Mouse (Mus musculus) urinary bladder, adult 2 months (tissue): ENCODE data around the gene Mamstr. TPM values are rescaled to one million over a fixed set of nuclear protein-coding genes. Genes with fewer than 3 reads are reported as not detected.

ENCODE experiments used
- DNase-seq: peaks from one replicate; pipeline ENCODE4 v3.0.0; 2022; ENCODE audit warnings: low spot score
- polyA plus RNA-seq: library from polyadenylated mRNA; depleted of rRNA; stranded (reverse); fragments of >200 nt; gene quantifications from 2 replicates; pipeline ENCODE4 v1.2.3, GENCODE M21; 2012; rRNA removed

The Mamstr gene
- 8.4 and 11.3 TPM in 2 replicates for polyA plus RNA-seq

DNA sequence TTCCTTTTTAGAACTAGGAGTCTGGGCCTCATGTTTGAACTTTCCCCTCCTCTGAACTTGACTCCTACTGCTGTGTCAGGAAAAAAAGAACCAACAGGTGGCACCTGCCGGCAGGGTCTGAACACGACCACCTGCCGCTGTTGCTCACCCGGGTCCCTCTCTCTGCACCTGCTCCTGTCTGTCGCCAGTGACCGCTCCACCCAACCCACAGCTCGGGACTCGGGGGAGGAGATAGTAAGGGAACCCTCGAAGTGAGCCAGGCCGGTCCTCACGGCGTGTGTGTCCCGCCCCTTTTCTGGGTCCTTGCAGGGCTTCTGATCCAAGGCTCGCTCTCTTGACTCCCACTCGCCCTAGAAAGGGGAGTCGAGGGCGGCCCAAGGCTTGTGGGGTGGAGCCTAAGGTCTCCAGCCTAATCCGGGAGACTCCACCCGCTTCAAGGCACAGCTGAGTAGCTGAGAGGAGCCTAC, at the start of gene Mamstr:
TSS of gene Mamstr (plus strand) at position 417 of the 467 bp plus-strand sequence.
- DNase-seq: no peak

DNA sequence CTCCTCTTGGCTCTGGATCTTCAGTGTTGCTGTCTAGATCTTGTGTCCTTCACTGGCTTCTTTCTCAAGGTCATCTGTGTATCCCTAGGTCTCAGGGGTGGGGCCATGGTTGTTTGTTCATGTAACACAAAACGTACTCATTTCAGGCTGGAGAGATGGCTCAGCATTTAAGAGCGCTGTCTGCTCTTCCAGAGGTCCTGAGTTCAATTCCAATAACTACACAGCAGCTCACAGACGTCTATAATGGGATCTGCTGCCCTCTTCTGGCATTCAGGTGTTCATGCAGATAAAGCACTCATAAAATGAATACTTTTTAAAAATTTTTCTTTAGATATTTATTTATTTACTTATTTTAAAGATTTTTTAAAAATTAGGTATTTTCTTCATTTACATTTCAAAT, 48.9 kb upstream of the Mamstr start:
- DNase-seq: no peak

DNA sequence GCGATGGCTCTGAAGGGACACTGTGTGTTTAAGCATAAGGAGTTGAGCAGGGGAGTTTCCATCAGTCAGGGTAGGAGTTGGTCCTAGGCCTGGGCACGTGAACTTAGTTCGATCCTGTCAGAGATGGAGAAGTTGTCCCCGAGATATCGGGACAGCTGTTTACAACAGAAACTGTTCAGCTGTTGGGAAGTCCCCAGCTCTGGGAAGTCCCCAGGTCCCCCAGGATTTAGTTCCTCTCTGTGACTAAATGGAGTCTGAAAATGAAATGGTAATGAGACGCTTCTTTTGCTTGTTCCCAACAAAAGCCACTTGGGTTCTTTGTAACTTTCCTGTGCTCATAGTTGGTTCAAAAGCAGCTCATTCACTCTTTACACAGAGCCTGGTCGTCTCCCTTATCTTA, 47.9 kb upstream of the Mamstr start:
- DNase-seq: no peak

DNA sequence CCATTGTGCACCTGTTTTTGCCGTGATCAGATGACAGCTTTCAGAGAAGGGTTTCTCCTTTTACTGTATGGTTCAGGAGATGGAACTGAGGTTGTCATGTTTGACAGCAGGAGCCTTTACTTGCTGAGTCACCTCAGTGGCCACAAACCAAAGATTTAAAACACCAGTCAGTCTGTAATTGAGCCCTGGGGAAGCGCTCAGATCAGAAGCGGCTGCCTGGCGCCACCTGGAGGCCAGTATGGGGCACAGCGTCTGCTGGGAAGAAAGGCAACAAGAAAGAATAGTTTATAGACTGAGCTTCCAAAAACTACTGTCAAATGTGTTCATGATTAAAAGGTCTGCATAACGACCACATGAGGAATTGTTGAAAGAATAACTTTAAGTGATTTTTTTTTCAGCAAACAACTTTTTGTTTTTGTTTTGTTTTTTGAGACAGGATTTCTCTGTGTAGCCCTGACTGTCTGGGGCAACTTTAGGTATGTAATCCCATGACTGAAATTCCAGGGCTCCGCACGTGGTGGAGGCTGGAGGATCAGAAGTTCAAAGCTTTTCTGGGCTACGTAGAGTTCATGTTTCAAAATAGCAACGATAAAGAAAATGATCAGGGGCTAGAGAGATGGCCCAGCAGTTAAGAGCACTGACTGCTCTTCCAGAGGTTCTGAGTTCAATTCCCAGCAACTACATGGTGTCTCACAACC, 46.5 kb upstream of the Mamstr start:
- DNase-seq: no peak

DNA sequence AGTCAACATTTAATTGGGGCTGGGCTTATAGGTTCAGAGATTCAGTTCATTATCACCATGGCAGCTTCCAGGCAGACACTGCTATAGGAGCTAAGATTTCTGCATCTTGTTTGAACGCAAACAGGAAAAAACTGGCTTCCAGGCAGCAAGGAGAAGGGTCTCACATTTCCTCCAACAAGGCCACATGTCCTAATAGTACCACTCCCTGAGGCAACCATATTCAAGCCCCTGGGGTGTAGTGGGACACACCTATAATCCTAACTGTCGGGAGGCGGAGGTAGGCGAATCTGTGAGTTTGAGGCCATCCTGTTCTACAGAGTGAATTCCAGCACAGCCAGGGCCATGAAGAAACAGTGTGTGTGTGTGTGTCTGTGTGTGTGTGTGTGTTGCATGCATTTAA, 44.6 kb upstream of the Mamstr start:
- no peak for DNase-seq

DNA sequence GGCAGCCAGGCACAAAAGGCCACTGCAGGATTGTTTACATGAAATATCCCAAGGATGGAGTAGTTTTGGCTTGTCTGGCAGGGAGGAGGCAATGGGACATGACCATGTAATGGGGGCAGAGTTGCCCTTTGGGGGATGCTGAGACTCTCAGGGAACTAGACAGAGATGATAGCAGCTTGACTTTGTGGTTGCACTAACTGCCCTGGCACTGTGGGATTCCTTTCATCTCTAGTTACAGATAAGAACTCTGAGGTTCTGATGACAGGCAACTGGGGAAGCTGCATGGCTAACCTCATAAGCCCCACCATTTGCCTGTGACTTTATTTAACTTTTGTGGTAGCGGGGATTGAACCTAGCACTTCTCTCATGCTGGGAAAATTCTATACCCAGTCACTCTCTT, 43.7 kb upstream of the Mamstr start:
- no peak for DNase-seq

DNA sequence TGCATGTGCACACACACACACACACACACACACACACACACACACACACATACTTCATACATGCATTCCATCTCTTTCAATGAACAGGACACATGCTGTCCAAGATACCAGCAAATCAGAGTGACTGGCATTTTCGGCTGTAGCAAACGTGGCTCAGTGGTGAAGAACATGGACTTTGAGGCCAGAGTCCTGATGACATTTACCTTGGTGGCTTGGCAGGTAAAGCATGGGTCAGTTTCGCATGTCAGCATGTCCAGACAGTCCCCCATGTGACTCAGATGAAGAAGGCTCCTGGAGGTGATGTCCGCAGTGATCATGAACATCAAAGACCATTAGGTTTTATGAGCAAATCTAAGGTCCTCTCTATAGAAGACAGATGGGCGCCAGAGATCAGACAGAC, 42.8 kb upstream of the Mamstr start:
- DNase-seq: no peak

DNA sequence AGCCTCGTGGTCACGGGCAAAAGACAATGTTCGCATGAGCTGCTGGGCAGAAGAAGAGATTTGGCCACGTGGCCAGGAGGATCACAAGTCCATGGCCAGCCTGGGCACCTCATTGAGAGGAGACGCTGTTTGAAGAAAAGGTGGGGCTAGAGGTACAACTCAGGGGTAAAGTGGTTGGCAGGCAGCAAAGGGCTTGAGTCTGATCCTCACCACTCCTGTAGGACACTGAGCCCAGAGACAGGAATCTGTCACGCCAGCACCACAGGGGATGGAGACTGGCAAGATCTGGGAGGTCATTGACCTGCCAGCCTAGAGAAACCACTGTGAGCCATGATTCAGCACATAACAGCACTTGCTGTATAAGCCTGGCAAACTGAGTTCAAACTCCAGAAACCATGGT, 42.2 kb upstream of the Mamstr start:
- DNase-seq: no peak

DNA sequence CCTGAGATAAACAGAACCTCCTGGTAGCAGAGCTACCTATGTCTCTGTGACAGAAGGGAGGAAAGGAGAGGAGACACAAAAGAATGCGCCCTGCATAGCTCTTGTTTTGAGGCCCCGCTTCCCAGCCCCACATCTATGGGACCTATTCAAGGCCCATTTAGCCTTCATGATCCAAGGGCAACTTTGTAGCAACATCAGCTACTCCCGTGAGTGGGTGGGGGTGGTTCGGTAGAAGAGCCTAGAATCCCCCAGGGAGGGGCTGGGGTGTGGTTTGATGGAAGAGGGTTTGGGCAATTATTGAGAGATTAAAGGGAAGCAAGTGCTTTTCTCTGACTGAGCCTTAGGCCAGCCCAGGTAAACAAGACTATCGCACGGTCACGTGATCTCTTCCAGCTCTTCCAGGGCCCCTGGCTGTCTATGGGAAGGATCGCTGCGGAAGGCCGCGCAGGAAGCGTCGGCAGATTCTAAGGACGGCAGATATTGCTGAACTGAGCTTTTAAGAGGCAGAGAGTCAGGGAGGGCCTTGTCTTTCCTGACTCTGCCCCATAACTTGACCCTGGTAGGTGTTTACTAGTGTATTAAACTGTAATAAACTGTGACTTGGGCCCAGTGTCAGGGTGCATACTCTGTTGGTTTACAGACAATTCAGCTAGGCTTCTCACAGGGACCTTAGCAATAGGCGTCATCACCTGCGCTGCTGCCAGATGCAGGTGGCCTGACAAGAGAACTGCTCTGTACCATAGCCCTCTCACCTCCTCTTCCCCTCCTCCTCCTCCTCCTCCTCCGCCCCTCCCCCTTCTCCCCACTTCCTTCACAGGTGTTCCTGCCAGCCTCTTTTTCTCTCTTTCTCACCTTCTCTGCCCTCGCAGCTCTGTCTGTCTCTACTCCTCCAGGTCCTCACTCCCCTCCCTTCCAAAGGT, 40.6 kb upstream of the Mamstr start:
- DNase-seq: no peak

DNA sequence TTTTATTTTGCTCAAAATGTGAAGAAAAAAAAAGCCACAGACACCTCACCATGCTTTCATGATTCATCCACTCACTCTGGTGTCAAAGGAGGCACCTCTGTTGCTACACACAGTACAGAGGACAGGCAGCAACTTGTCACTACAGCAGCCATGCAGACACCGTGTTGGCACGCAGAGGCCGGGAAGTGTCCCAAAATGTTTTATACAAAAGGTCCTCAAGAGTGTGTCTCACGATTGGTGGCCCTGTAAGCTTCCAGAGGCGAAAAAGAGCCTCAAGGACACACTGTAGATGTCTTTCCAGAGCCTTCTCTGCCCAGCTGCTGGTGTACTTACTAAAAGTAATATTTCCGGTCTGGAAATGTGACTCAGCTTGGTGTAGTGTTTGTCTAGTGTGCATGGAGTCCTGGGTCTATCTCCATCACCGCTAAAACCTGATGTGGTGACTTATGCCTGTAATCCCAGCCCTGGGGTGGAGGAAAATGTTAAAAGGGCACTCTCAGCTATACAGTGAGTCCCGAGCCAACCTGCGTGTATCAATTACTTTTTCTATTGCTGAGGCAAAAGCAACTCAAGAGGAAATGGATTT, 34.0 kb upstream of the Mamstr start:
- no peak for DNase-seq

DNA sequence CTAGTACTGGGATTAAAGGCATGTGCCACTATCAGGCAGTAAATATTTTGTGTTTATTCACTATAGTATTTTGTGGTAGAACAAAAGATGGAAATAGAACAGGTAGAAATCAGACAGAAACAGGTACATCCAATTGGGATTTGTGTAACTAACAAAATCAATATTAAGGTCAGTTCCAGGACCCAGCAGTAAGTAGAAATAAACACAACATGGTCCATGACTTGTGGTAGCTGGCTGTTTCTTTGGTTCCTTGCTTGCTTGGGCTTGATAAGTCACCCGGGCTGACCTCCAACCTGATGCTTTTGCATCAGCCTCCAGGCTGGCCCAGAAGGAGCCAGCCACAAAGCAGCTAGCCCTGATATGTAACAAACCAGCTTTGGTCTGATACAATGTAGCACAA, 30.3 kb upstream of the Mamstr start:
- DNase-seq: no peak

DNA sequence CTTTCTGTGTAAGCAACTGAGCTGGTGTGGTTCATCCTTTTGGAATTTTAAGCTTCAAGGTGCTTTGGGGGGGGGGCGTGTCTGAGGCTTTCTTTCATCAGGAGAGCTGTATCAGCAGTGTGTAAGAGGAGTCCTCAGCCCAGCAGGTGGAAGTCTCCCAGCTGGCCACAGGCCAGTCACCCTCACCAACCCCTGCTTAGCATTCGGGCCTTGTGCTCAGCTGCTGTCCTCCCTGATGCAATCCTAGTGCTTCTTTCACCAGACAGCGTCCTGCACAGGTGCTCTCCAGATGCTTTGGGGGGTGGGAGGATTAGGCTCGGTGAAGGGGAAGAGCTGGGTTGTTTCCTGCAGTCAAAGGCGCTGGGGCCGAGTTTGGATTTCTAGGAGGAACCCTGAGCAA, 23.5 kb upstream of the Mamstr start:
- no peak for DNase-seq

DNA sequence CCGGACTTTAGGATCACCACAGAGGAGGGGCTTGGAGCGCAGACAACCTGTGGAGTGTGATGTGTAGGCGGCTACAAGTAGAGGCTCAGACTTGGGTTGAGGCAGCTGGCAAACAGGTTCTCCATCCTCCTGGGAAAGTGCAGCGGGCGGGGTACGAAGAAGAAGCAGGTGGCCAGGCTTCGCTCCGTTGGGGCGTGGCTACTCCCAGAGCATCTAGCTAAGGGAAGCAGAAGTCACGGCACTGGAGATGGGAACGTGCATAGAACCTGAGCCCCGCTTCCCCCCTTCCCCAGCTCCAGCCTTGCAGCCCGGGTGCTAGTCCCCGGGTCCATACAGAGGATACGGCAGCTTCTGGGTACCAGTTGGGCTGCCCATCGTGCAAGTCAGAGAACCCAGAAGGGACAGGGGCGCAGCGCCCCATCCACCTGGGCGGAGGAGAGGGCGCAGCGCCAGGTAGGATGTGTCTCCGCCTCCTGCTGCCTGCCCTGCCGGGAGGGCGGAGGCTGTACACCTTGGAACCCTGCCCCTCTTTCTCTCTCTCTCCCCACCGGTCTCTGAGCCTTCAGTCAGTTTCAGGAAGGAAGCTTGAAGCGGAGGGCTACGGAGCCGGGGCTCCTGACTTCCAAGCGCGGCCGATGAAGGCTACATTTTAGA, 22.6 kb upstream of the Mamstr start, which contains the start of gene Fut1:
TSS of gene Fut1 (plus strand) at position 248 of the 654 bp plus-strand sequence.
- DNase-seq: no peak

DNA sequence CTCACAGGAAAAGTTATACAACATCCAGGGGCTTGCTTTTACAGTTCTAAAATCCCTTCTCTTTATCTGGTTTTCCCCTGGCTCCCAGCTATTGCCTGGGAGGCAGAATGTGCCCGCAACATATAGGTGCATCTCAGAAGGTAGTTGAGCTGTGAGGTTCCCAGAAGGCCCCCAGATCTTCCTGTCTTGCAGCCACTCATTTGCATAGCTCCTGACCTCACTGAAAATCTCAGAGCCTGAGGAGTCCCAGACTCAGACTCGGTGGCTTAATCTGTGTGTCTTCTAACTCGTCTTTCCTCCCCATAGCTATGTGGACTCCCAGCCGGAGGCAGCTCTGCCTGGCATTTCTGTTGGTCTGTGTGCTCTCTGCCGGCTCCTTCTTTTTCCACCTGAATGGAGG, 21.5 kb upstream of the Mamstr start:
- no peak for DNase-seq

DNA sequence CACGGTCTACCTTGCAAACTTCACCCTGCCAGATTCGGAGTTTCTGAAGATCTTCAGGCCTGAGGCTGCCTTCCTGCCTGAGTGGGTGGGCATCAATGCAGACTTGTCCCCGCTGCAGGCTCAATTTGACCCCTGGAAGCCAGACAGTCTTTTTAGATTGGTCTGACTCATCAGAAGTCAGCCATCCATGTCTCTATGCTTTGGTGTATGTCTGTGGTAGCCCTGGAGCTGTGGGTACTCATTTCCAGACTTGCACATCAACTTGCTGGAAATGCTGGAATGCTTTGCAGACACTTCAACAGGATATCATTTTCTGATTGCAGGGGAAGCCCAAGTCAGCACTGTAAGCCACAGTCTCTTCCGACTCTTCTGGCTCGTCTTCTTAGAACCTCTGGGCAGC, 20.2 kb upstream of the Mamstr start:
- no peak for DNase-seq

DNA sequence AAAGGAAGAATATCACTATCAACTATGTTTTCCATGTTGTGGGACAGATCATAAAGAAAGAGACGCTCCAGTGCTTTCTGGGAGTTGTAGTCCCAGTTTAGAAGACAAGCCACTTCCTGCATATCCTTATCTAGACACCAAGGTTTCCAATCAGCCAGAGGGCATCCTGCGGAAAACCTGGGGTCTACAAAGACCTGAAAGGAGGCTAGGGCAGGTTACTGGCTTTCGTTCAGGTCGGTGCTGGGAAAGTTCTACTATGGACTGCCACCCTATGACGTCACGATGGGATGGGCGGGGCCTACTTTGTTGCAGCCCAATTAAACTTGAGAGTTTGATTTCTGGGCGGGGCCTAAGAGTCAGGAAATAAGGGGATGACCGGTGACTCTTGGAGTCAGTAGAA, 18.3 kb upstream of the Mamstr start, which contains the start of gene Izumo1:
TSS of gene Izumo1 (plus strand) at position 369 of the 400 bp plus-strand sequence.
- DNase-seq: no peak

DNA sequence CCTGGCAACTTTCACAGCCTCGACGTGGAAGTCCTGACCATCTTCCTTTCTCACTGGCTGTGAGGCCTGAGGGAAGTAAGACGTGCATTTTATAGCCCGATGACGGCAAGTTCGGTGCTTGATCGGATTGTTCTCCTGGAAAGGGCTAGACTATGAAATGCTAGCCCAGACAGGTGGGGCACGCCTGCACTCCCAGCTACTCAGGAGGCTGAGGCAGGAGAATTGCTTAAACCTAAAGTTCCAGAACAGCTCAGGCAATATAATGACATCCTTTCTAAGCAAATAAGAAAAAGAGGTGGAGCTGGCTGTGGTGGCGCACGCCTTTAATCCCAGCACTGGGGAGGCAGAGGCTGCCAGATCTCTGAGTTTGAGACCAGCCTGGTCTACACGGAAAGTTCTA, 16.3 kb upstream of the Mamstr start:
- no peak for DNase-seq

DNA sequence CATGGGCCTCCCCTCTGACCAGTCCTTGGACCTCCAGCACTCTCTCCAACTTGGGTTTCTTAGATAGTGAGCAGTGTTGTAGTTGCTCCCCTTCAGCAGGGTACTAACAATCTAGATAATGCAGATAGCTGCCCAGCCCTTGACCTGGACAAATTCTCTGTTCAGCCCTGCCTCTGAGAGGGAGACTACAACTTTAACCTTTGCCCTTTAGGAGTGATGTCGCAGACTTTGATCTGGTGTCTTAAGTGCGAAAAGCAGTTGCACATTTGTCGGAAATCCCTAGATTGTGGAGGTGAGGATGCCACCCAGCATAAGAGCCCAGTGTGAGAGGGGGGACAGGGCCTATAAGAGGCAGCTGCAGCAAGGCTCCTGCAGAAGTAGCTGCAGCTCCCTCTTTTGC, 15.1 kb upstream of the Mamstr start:
- DNase-seq: no peak

DNA sequence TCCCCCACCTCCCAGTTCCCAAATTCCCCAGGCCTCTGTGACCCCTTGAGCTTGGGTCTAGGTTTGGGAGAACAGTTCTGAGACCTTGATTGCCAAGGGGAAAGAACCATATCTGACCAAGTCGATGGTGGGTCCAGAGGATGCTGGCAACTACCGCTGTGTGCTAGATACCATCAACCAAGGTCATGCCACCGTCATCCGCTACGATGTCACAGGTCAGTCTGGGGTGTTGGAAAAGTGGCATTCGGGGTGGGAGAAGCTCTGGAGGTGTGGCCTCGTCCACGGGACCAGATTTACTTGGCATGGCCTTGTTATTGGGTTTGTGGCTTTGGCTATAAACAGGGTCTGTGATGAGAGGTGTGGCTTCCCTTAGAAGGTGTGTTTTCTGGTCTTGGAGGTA, 14.3 kb upstream of the Mamstr start:
- no peak for DNase-seq

DNA sequence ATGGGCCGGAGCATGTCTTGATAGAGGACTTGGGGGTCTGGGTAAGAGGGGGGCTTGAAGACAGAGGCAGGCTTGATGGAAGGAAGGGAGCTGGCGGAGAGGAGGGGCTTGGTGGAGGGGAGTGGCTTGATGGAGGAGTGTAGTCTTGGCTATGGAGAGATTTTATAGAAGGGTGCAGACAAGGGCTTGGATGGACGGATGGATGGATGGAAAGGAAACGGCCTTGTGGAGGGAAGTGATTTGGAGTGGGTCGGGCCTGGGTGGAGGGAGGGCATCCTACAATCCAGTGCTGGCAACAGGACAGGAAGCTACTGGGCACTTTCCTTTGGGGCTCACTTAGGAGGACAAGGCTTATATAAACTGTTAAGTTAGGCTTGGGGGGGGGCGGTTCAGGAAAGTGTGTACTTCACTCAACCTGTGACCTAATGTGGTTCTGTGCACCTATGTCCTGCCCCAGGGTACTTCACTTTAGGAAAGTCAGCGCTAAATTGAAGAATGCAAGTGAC, 13.2 kb upstream of the Mamstr start:
- DNase-seq: no peak

DNA sequence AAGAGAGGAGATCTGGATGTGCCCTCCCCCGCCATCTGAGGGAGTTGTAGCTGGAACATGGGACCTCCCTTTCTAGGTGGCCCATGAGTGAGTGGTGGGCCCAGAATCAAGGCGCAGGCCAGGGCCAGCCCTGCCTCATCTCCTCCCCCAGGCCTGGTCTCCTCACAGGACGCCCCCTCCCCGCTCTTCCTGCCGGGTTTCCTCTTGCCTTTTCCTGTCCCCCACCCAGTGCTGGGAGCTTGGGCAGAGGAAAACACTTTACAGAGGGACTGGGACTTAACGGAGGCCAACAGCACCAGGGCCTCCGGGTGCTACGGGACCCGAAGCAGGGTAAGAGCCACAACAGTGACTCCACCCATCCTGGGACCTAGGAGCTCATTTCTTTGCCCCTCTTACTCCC, 12.5 kb upstream of the Mamstr start, which contains the start of gene Rasip1:
TSS of gene Rasip1 (plus strand) at position 228 of the 400 bp plus-strand sequence.
- DNase-seq: no peak
